6 mouse cellular contexts compared by ENCODE assay signal in the genomic region with DNA sequence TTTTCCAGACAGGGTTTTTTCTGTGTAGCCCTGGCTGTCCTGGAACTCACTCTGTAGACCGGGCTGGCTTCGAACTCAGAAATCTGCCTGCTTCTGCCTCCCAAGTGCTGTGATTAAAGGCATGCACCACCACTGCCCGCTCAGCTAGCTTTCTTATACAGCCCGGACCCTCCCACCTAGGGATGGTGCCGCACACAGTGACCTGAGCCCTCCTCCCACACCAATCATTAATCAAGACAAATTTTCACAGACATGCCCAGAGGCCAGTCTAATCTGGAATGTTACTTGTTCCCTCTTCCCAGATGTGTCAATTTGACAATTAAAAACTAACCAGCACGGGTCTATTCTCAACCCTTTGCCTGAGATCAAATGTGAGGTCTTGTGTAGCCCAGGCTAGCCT. TPM values are rescaled to one million over a fixed set of nuclear protein-coding genes. Genes with fewer than 3 reads are reported as not detected.
DNase-seq lines count a peak whose midpoint lies in the region; ATAC-seq and TF ChIP-seq lines count a peak whose summit lies in the region.
"Not testable (repeated sequence)": the region's sequence is repeated elsewhere in the genome, so short reads cannot be mapped to it uniquely, and the experiment has no call there.

No protein-coding gene starts in this region.

- H3K9ac ChIP-seq in ES-Bruce4 (ENCODE audit: low read depth, poor library complexity, severe bottlenecking); kidney, embryonic 16.5 days (replicated peaks; ENCODE audit: low read length); liver, postnatal 0 days (replicated peaks): not testable (repeated sequence)

- not testable (repeated sequence) for H3K4me1 ChIP-seq in ES-Bruce4 (ENCODE audit: control insufficient read depth, insufficient read depth, low read length); liver, postnatal 0 days (ENCODE audit: insufficient read depth); testis, adult 2 months (ENCODE audit: control insufficient read depth, insufficient read depth, low read length)
- H3K4me1 ChIP-seq in kidney, embryonic 16.5 days (ENCODE audit: insufficient read depth, low read length) = peaks cover 17% of the 10 kb centered on the region

- H3K27ac ChIP-seq in ES-Bruce4 (ENCODE audit: insufficient read depth, low read length) = peak overlapping the region; percentile 52; the same call in 1 of the 2 replicates
- H3K27ac ChIP-seq in kidney, embryonic 16.5 days (ENCODE audit: low read length); testis, adult 2 months (ENCODE audit: control insufficient read depth, insufficient read depth, low read depth, low read length): not testable (repeated sequence)
- peak overlapping the region; percentile 51; the same call in 1 of the 2 replicates for H3K27ac ChIP-seq in liver, postnatal 0 days (ENCODE audit: low read depth)

- H3K36me3 ChIP-seq in ES-Bruce4 (ENCODE audit: control insufficient read depth, insufficient read depth, low read length, poor library complexity, severe bottlenecking); kidney, embryonic 16.5 days (ENCODE audit: insufficient read depth, low read length); liver, postnatal 0 days (replicated peaks; ENCODE audit: insufficient read depth, low read length); testis, adult 2 months (ENCODE audit: control insufficient read depth, insufficient read depth, low read length): not testable (repeated sequence)

- not testable (repeated sequence) for TF ChIP-seq POLR2A in ES-Bruce4 (IDR thresholded peaks at IDR 0.05; ENCODE audit: insufficient read depth, low read length); testis, adult 2 months (IDR thresholded peaks at IDR 0.05; ENCODE audit: control insufficient read depth, low read depth, low read length)

- 56% methylated on average over 6 of the region's 6 CpGs for WGBS in kidney, embryonic 16.5 days
- 75% methylated on average over 6 of the region's 6 CpGs for WGBS in liver, postnatal 0 days (ENCODE audit: insufficient replicate concordance)

- TF ChIP-seq EP300 in ES-Bruce4 (IDR thresholded peaks at IDR 0.05; ENCODE audit: insufficient read depth, low read depth, low read length); liver, postnatal 0 days (IDR thresholded peaks at IDR 0.05; ENCODE audit: low read depth): not testable (repeated sequence)

- not testable (repeated sequence) for H3K27me3 ChIP-seq in ES-Bruce4 (ENCODE audit: control insufficient read depth, insufficient read depth, low read length, poor library complexity, severe bottlenecking); kidney, embryonic 16.5 days (ENCODE audit: insufficient read depth, low read length); liver, postnatal 0 days (ENCODE audit: insufficient read depth, low read length); testis, adult 2 months (ENCODE audit: control insufficient read depth, insufficient read depth, low read length)

- DNase-seq in kidney, adult 11 months = peak; percentile 20
- DNase-seq in kidney, adult 9 months = peak; percentile 59
- not testable (repeated sequence) for DNase-seq in liver, postnatal 0 days

- TF ChIP-seq CTCF in ES-Bruce4 (IDR thresholded peaks at IDR 0.05; ENCODE audit: low read depth, low read length); liver, postnatal 0 days (IDR thresholded peaks at IDR 0.05; ENCODE audit: low read depth); testis, adult 2 months (IDR thresholded peaks at IDR 0.05; ENCODE audit: control insufficient read depth, insufficient read depth, insufficient replicate concordance, low read depth, low read length): not testable (repeated sequence)

- not testable (repeated sequence) for H3K9me3 ChIP-seq in ES-Bruce4 (replicated peaks; ENCODE audit: control insufficient read depth, insufficient read depth, low read length, poor library complexity, severe bottlenecking); kidney, embryonic 16.5 days (ENCODE audit: low read length); liver, postnatal 0 days (ENCODE audit: low read length)

- ATAC-seq in kidney, embryonic 16.5 days (ENCODE audit: low FRiP score, low TSS enrichment) = peak; percentile 57
- not testable (repeated sequence) for ATAC-seq in liver, postnatal 0 days

- H3K4me3 ChIP-seq in ES-Bruce4 (ENCODE audit: low read depth, low read length); kidney, embryonic 16.5 days (ENCODE audit: low read length); liver, postnatal 0 days (ENCODE audit: low read depth, low read length): not testable (repeated sequence)
- H3K4me3 ChIP-seq in testis, adult 2 months (ENCODE audit: control insufficient read depth, low read depth, low read length) = peak overlapping the region; percentile 40

- H3K4me2 ChIP-seq in kidney, embryonic 16.5 days (replicated peaks; ENCODE audit: low read depth, low read length); liver, postnatal 0 days (ENCODE audit: low read depth, low read length): not testable (repeated sequence)

RNA-seq across cellular contexts. Expression of a gene that starts 27.6 kb away (rescaled TPM):
- polyA plus RNA-seq in ES-Bruce4 (2011; ENCODE audit: insufficient read depth, insufficient read length, low read depth, missing spikeins) = 3,442 and 3,618 TPM in 2 replicates
- 2,859 and 3,187 TPM in 2 replicates for polyA plus RNA-seq in kidney, embryonic 16.5 days (2015; fragmentation: Nextera tagmentation; extraction: Ambion mirVana)
- 750 and 793 TPM in 2 replicates for polyA plus RNA-seq in liver, postnatal 0 days (2015; fragmentation: Nextera tagmentation; extraction: Ambion mirVana)
- 307 and 321 TPM in 2 replicates for polyA plus RNA-seq in testis, adult 2 months (2012; rRNA removed)
